Mouse (Mus musculus) CD4-positive, CD25-positive, alpha-beta regulatory T cell, adult 2 months (primary cell): ENCODE data around the gene Usp15.
"Not testable (repeated sequence)": the region's sequence is repeated elsewhere in the genome, so short reads cannot be mapped to it uniquely, and the experiment has no call there.

ENCODE experiments used
- DNase-seq: peaks from one replicate; pipeline ENCODE4 v3.0.0-alpha.2; 2012; ENCODE audit warnings: low read depth, low spot score

Gene Usp15

GRCm38 (mm10) chr10:123196835-123197559 is at the start of gene Usp15:
TSS of gene Usp15 (minus strand) at chr10:123196995.
- DNase-seq, result peak; percentile 96

- DNase-seq, result no peak
Observed at GRCm38 (mm10) chr10:123229420-123229819, 32.6 kb upstream of the Usp15 start.

- no peak for DNase-seq
Observed at GRCm38 (mm10) chr10:123222785-123223184, 26.0 kb upstream of the Usp15 start.

GRCm38 (mm10) chr10:123209517-123209916 is 12.7 kb upstream of the Usp15 start:
- DNase-seq, result no peak

- no peak for DNase-seq
Observed at GRCm38 (mm10) chr10:123208336-123208735, 11.5 kb upstream of the Usp15 start.

GRCm38 (mm10) chr10:123206074-123206473 is 9.3 kb upstream of the Usp15 start:
- no peak for DNase-seq

GRCm38 (mm10) chr10:123205364-123205763 is 8.6 kb upstream of the Usp15 start:
- not testable (repeated sequence) for DNase-seq

GRCm38 (mm10) chr10:123201981-123202758 is 5.4 kb upstream of the Usp15 start:
- no peak for DNase-seq

- DNase-seq, result no peak
Observed at GRCm38 (mm10) chr10:123201436-123201835, 4.6 kb upstream of the Usp15 start.

- DNase-seq, result no peak
Observed at GRCm38 (mm10) chr10:123200996-123201395, 4.2 kb upstream of the Usp15 start.

GRCm38 (mm10) chr10:123200320-123200659 is 3.5 kb upstream of the Usp15 start:
- no peak for DNase-seq

- DNase-seq, result no peak
Observed at GRCm38 (mm10) chr10:123199615-123200319, 3.0 kb upstream of the Usp15 start.

- DNase-seq, result no peak
Observed at GRCm38 (mm10) chr10:123199119-123199518, 2.3 kb upstream of the Usp15 start.

- DNase-seq, result no peak
Observed at GRCm38 (mm10) chr10:123198183-123198582, 1.4 kb upstream of the Usp15 start.

- DNase-seq, result peak; percentile 75
Observed at GRCm38 (mm10) chr10:123195961-123196834, 597 bp downstream of the Usp15 start.

GRCm38 (mm10) chr10:123195501-123195900 is 1.3 kb downstream of the Usp15 start:
- DNase-seq, result peak; percentile 19

GRCm38 (mm10) chr10:123191038-123191437 is 5.8 kb downstream of the Usp15 start:
- peak; percentile 11 for DNase-seq

GRCm38 (mm10) chr10:123187337-123187736 is 9.5 kb downstream of the Usp15 start:
- DNase-seq, result no peak

- DNase-seq, result no peak
Observed at GRCm38 (mm10) chr10:123185907-123186306, 10.9 kb downstream of the Usp15 start.

GRCm38 (mm10) chr10:123183743-123184142 is 13.1 kb downstream of the Usp15 start:
- no peak for DNase-seq

GRCm38 (mm10) chr10:123183243-123183642 is 13.6 kb downstream of the Usp15 start:
- peak; percentile 15 for DNase-seq
